ENCODE assay signal across 8 mouse cellular contexts in the genomic region with DNA sequence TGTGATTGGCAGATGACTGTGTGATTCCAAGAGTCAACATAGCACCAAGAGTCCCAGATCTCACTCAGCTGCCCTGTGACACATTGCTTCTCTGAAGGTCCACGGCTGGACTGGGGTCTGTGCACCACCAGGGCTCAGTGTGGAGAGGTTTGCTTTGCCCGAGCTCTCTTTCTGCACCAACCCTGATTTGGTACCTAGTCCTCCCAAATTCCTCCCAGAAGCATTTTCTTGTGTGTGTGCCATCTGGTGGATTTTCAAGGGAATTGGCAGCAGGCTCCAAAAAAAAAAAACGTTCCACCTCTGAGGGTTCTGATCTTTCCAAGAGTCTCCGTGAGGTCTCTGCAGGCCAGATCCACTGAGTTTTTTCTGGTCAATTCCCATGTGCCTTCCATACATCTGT.
A peak's percentile ranks its signal among the peaks of the same experiment; 100 is the strongest.
DNase-seq lines count a peak whose midpoint lies in the region; ATAC-seq lines count a peak whose summit lies in the region.

No protein-coding gene starts in this region.

- 37% methylated on average over 4 of the region's 4 CpGs for WGBS in forebrain, embryonic 14.5 days
- 37% methylated on average over 4 of the region's 4 CpGs for WGBS in forebrain, embryonic 11.5 days
- WGBS in limb, embryonic 11.5 days = 39% methylated on average over 4 of the region's 4 CpGs
- WGBS in limb, embryonic 10.5 days = 40% methylated on average over 4 of the region's 4 CpGs

- no peaks in the 10 kb centered on the region for H3K36me3 ChIP-seq in forebrain, embryonic 14.5 days (ENCODE audit: control insufficient read depth, insufficient read depth, low read length)
- H3K36me3 ChIP-seq in forebrain, embryonic 11.5 days (ENCODE audit: control insufficient read depth, insufficient read depth, low read length) = no peaks in the 10 kb centered on the region
- H3K36me3 ChIP-seq in limb, embryonic 11.5 days (ENCODE audit: control insufficient read depth, insufficient read depth, low read length) = no peaks in the 10 kb centered on the region
- no peaks in the 10 kb centered on the region for H3K36me3 ChIP-seq in limb, embryonic 10.5 days

- DNase-seq in forebrain, embryonic 14.5 days (ENCODE audit: low spot score) = peak; percentile 65
- no peak for DNase-seq in forebrain, embryonic 11.5 days (ENCODE audit: low spot score)
- DNase-seq in limb, embryonic 11.5 days (ENCODE audit: low spot score) = peak; percentile 25
- DNase-seq in limb, embryonic 10.5 days (ENCODE audit: low spot score) = no peak
- peak; percentile 47 to 66 for DNase-seq in cerebellum, postnatal 10 days
- no peak for DNase-seq in testis, postnatal 10 days (ENCODE audit: low spot score)
- no peak for DNase-seq in spleen, adult 12 weeks (ENCODE audit: low spot score)

- no peak overlapping the region for H3K27ac ChIP-seq in forebrain, embryonic 14.5 days (ENCODE audit: low read depth, low read length)
- H3K27ac ChIP-seq in forebrain, embryonic 11.5 days (ENCODE audit: low read depth, low read length) = no peak overlapping the region
- H3K27ac ChIP-seq in limb, embryonic 11.5 days (replicated peaks; ENCODE audit: low read depth, low read length) = no peak overlapping the region
- H3K27ac ChIP-seq in limb, embryonic 10.5 days = no peak overlapping the region

- H3K4me3 ChIP-seq in forebrain, embryonic 14.5 days (ENCODE audit: low read depth, low read length) = no peak overlapping the region
- H3K4me3 ChIP-seq in forebrain, embryonic 11.5 days (ENCODE audit: low read depth, low read length) = no peak overlapping the region
- no peak overlapping the region for H3K4me3 ChIP-seq in limb, embryonic 11.5 days (ENCODE audit: low read depth, low read length)
- no peak overlapping the region for H3K4me3 ChIP-seq in limb, embryonic 10.5 days

- H3K27me3 ChIP-seq in forebrain, embryonic 14.5 days (replicated peaks; ENCODE audit: control insufficient read depth, insufficient read depth, low read length) = no peaks in the 10 kb centered on the region
- no peaks in the 10 kb centered on the region for H3K27me3 ChIP-seq in forebrain, embryonic 11.5 days (ENCODE audit: control insufficient read depth, insufficient read depth, low read length)
- H3K27me3 ChIP-seq in limb, embryonic 11.5 days (ENCODE audit: control insufficient read depth, insufficient read depth, low read length) = no peaks in the 10 kb centered on the region
- H3K27me3 ChIP-seq in limb, embryonic 10.5 days (ENCODE audit: low read depth, poor library complexity, severe bottlenecking) = no peaks in the 10 kb centered on the region

- H3K4me1 ChIP-seq in forebrain, embryonic 14.5 days (ENCODE audit: control insufficient read depth, insufficient read depth, low read length) = no peaks in the 10 kb centered on the region
- H3K4me1 ChIP-seq in forebrain, embryonic 11.5 days (replicated peaks; ENCODE audit: control insufficient read depth, insufficient read depth, low read length) = no peaks in the 10 kb centered on the region
- no peaks in the 10 kb centered on the region for H3K4me1 ChIP-seq in limb, embryonic 11.5 days (ENCODE audit: control insufficient read depth, insufficient read depth, low read length)
- no peaks in the 10 kb centered on the region; the same call in 1 of the 2 replicates for H3K4me1 ChIP-seq in limb, embryonic 10.5 days

- H3K9me3 ChIP-seq in forebrain, embryonic 14.5 days (replicated peaks; ENCODE audit: control insufficient read depth, low read length) = no peaks in the 10 kb centered on the region
- no peaks in the 10 kb centered on the region for H3K9me3 ChIP-seq in forebrain, embryonic 11.5 days (ENCODE audit: control insufficient read depth, low read length)
- no peaks in the 10 kb centered on the region for H3K9me3 ChIP-seq in limb, embryonic 11.5 days (ENCODE audit: control insufficient read depth, low read length)
- no peaks in the 10 kb centered on the region for H3K9me3 ChIP-seq in limb, embryonic 10.5 days (replicated peaks)

- no peak overlapping the region for H3K9ac ChIP-seq in forebrain, embryonic 14.5 days (ENCODE audit: low read length)
- no peak overlapping the region for H3K9ac ChIP-seq in forebrain, embryonic 11.5 days (ENCODE audit: low read length)
- H3K9ac ChIP-seq in limb, embryonic 11.5 days (ENCODE audit: low read length) = no peak overlapping the region

- H3K4me2 ChIP-seq in forebrain, embryonic 14.5 days (ENCODE audit: low read length) = no peak overlapping the region
- H3K4me2 ChIP-seq in forebrain, embryonic 11.5 days (ENCODE audit: low read depth, low read length, severe bottlenecking) = no peak overlapping the region
- no peak overlapping the region for H3K4me2 ChIP-seq in limb, embryonic 11.5 days (ENCODE audit: low read depth, severe bottlenecking)

- no peak for ATAC-seq in forebrain, embryonic 14.5 days
- no peak for ATAC-seq in forebrain, embryonic 11.5 days (replicated peaks; ENCODE audit: low FRiP score)
- no peak for ATAC-seq in limb, embryonic 11.5 days (ENCODE audit: insufficient number of reproducible peaks, low FRiP score, low TSS enrichment, low read depth)
- ATAC-seq in megakaryocyte progenitor cell, adult 5-6 weeks (replicated peaks; ENCODE audit: poor library complexity) = peak; percentile 33

Comparison
In these comparisons a context has a peak if more than half of its experiments do, and no peak if none do; other contexts are left out.
1. DNase-seq: peak in forebrain, embryonic 14.5 days (single experiment), limb, embryonic 11.5 days (single experiment) and cerebellum, postnatal 10 days (2 of 2); none in forebrain, embryonic 11.5 days (single experiment), limb, embryonic 10.5 days (single experiment), testis, postnatal 10 days (single experiment) and spleen, adult 12 weeks (single experiment).